Mouse (Mus musculus): ENCODE data around the gene Tacr2. TPM values are rescaled to one million over a fixed set of nuclear protein-coding genes. Genes with fewer than 3 reads are reported as not detected.

Gene Tacr2
- total and polyA plus RNA-seq, 3 experiments: 0.06 TPM; not detected in 2

- no peaks in the 10 kb centered on the region for H3K79me2 ChIP-seq (ENCODE audit: control insufficient read depth, insufficient read depth, low read length, poor library complexity)
- H3K36me3 ChIP-seq (ENCODE audit: control insufficient read depth in 1 of 2, insufficient read depth in 2 of 2, low read length in 2 of 2): peaks cover 0 to 10% of the 10 kb centered on the region in 2 experiments; a peak in 2 of 4 replicates
- no peak for DNase-seq (ENCODE audit: low read depth, low spot score)
- H3K27me3 ChIP-seq (ENCODE audit: control insufficient read depth in 1 of 2, insufficient read depth in 2 of 2, low read length in 2 of 2): no peaks in the 10 kb centered on the region
- H3K27ac ChIP-seq (ENCODE audit: control insufficient read depth, low read depth, low read length): no peak overlapping the region
- no peak for TF ChIP-seq TCF12 (IDR thresholded peaks at IDR 0.05; ENCODE audit: low read depth, low read length)
- no peak for TF ChIP-seq MAZ (IDR thresholded peaks at IDR 0.05; ENCODE audit: low read depth, low read length)
- no peak for TF ChIP-seq CTCF (IDR thresholded peaks at IDR 0.05 in 2 of 3, conservative IDR thresholded peaks at IDR 0.05 in 1 of 3; ENCODE audit: control insufficient read depth in 1 of 3, insufficient read depth in 1 of 3, low read depth in 2 of 3, low read length in 3 of 3, poor library complexity in 1 of 3, severe bottlenecking in 1 of 3)
- no peak for TF ChIP-seq POLR2AphosphoS2 (IDR thresholded peaks at IDR 0.05; ENCODE audit: low read length)
- no peak for TF ChIP-seq GATA1 (IDR thresholded peaks at IDR 0.05; ENCODE audit: low read depth, low read length)
- TF ChIP-seq POLR2AphosphoS5 (IDR thresholded peaks at IDR 0.05; ENCODE audit: borderline replicate concordance, low read depth, low read length): no peak
- no peak for TF ChIP-seq EP300 (IDR thresholded peaks at IDR 0.05; ENCODE audit: low read depth in 1 of 2, low read length in 2 of 2)
- TF ChIP-seq SMC3 (IDR thresholded peaks at IDR 0.05; ENCODE audit: low read depth, low read length): no peak
- no peak for TF ChIP-seq MAX (IDR thresholded peaks at IDR 0.05; ENCODE audit: low read length)
- TF ChIP-seq RCOR1 (IDR thresholded peaks at IDR 0.05; ENCODE audit: low read depth, low read length): no peak
- TF ChIP-seq USF1 (IDR thresholded peaks at IDR 0.05; ENCODE audit: low read depth, low read length): no peak
- TF ChIP-seq MXI1 (IDR thresholded peaks at IDR 0.05; ENCODE audit: low read depth, low read length): no peak
- TF ChIP-seq ZMIZ1 (IDR thresholded peaks at IDR 0.05; ENCODE audit: low read depth, low read length): no peak
- TF ChIP-seq NRF1 (IDR thresholded peaks at IDR 0.05; ENCODE audit: insufficient read depth, low read depth, low read length, poor library complexity, severe bottlenecking): no peak
- TF ChIP-seq ETS1 (IDR thresholded peaks at IDR 0.05; ENCODE audit: low read depth, low read length): no peak
- no peak overlapping the region for H3K4me3 ChIP-seq (ENCODE audit: control insufficient read depth in 1 of 2, insufficient read depth in 1 of 2, low read depth in 2 of 2, low read length in 2 of 2)
- no peak overlapping the region for H3K9ac ChIP-seq (ENCODE audit: control insufficient read depth, low read depth, low read length, poor library complexity, severe bottlenecking)
- H3K9me3 ChIP-seq (replicated peaks; ENCODE audit: insufficient read depth, low read length): no peaks in the 10 kb centered on the region
- H3K4me1 ChIP-seq (ENCODE audit: control insufficient read depth in 1 of 2, insufficient read depth in 2 of 2, low read length in 2 of 2): peaks cover 3 to 34% of the 10 kb centered on the region in 2 experiments
Measured at GRCm38 (mm10) chr10:62220732-62221514, 31.3 kb upstream of the Tacr2 start.

GRCm38 (mm10) chr10:62221647-62222046, 30.6 kb upstream of the Tacr2 start:
- Histone ChIP-seq H3K9ac (ENCODE audit: control insufficient read depth, low read depth, low read length, poor library complexity, severe bottlenecking) (no peak overlapping the region), H3K4me1 (ENCODE audit: control insufficient read depth in 1 of 2, insufficient read depth in 2 of 2, low read length in 2 of 2) (peaks cover 0 to 28% of the 10 kb centered on the region in 2 experiments; a peak in 2 of 4 replicates), H3K27me3 (ENCODE audit: control insufficient read depth in 1 of 2, insufficient read depth in 2 of 2, low read length in 2 of 2) (no peaks in the 10 kb centered on the region), H3K4me3 (ENCODE audit: control insufficient read depth in 1 of 2, insufficient read depth in 1 of 2, low read depth in 2 of 2, low read length in 2 of 2) (no peak overlapping the region), H3K36me3 (ENCODE audit: control insufficient read depth in 1 of 2, insufficient read depth in 2 of 2, low read length in 2 of 2) (peaks cover 0 to 6% of the 10 kb centered on the region in 2 experiments; a peak in 2 of 4 replicates), H3K79me2 (ENCODE audit: control insufficient read depth, insufficient read depth, low read length, poor library complexity) (no peaks in the 10 kb centered on the region), H3K9me3 (replicated peaks; ENCODE audit: insufficient read depth, low read length) (no peaks in the 10 kb centered on the region), H3K27ac (ENCODE audit: control insufficient read depth, low read depth, low read length) (no peak overlapping the region)
- no peak for TF ChIP-seq SMC3 (IDR thresholded peaks at IDR 0.05; ENCODE audit: low read depth, low read length)
- DNase-seq (ENCODE audit: low read depth, low spot score): no peak

All from MEL (cell line).